8 mouse cellular contexts compared by ENCODE assay signal in genomic region chr16:23225069-23225721, GRCm38 (mm10). TPM values are rescaled to one million over a fixed set of nuclear protein-coding genes. Genes with fewer than 3 reads are reported as not detected.
DNase-seq lines count a peak whose midpoint lies in the region; ATAC-seq lines count a peak whose summit lies in the region.

No protein-coding gene starts in this region.

- WGBS in intestine, embryonic 16.5 days, result 0% methylated on average over 46 of the region's 46 CpGs
- under 1% methylated on average over 46 of the region's 46 CpGs for WGBS in liver, embryonic 16.5 days (ENCODE audit: insufficient replicate concordance)
- under 1% methylated on average over 46 of the region's 46 CpGs for WGBS in neural tube, embryonic 15.5 days

- peak; percentile 52 to 54 for DNase-seq in spleen, adult 18-20 months
- no peak for DNase-seq in spleen, adult 12 weeks (ENCODE audit: low spot score)
- DNase-seq in heart, adult 11 months, result peak; percentile 97
- DNase-seq in thymus, postnatal 36 days, result peak; percentile 76 to 85

- peak overlapping the region; percentile 85 for H3K9ac ChIP-seq in intestine, embryonic 16.5 days (ENCODE audit: low read depth, low read length)
- H3K9ac ChIP-seq in liver, embryonic 16.5 days (ENCODE audit: low read depth, low read length), result peak overlapping the region; percentile 58
- peak overlapping the region; percentile 88 for H3K9ac ChIP-seq in neural tube, embryonic 15.5 days (replicated peaks)

- ATAC-seq in intestine, embryonic 16.5 days, result peak; percentile 74
- peak; percentile 24 for ATAC-seq in liver, embryonic 16.5 days (ENCODE audit: low read depth)
- ATAC-seq in neural tube, embryonic 15.5 days (ENCODE audit: low FRiP score), result peak; percentile 82

- H3K4me2 ChIP-seq in intestine, embryonic 16.5 days (ENCODE audit: low read depth, low read length), result peak overlapping the region; percentile 97
- H3K4me2 ChIP-seq in liver, embryonic 16.5 days (ENCODE audit: low read depth, low read length), result peak overlapping the region; percentile 68
- H3K4me2 ChIP-seq in neural tube, embryonic 15.5 days, result peak overlapping the region; percentile 94

- H3K4me1 ChIP-seq in brown adipose tissue, adult 24 weeks (ENCODE audit: control insufficient read depth, insufficient read depth, insufficient read length, low read length), result peaks cover 8% of the 10 kb centered on the region; the same call in 1 of the 2 replicates
- peaks cover 14% of the 10 kb centered on the region; the same call in 1 of the 2 replicates for H3K4me1 ChIP-seq in intestine, embryonic 16.5 days (ENCODE audit: control insufficient read depth, insufficient read depth, low read length)
- no peaks in the 10 kb centered on the region; the same call in 1 of the 2 replicates for H3K4me1 ChIP-seq in liver, embryonic 16.5 days (ENCODE audit: control insufficient read depth, low read depth, low read length)
- peaks cover 50% of the 10 kb centered on the region for H3K4me1 ChIP-seq in neural tube, embryonic 15.5 days

- H3K27me3 ChIP-seq in intestine, embryonic 16.5 days (replicated peaks; ENCODE audit: control insufficient read depth, insufficient read depth, low read length), result 0 out of 2 replicates have a peak, but pooled peaks cover 3% of the 10 kb centered on the region
- peaks cover 44% of the 10 kb centered on the region for H3K27me3 ChIP-seq in liver, embryonic 16.5 days (ENCODE audit: control insufficient read depth, insufficient read depth, low read depth, low read length)
- no peaks in the 10 kb centered on the region for H3K27me3 ChIP-seq in neural tube, embryonic 15.5 days (replicated peaks)

- peak overlapping the region; percentile 81 for H3K27ac ChIP-seq in brown adipose tissue, adult 24 weeks (replicated peaks; ENCODE audit: low read depth, low read length)
- H3K27ac ChIP-seq in intestine, embryonic 16.5 days (ENCODE audit: low read length), result peak overlapping the region; percentile 84
- peak overlapping the region; percentile 24; the same call in 1 of the 2 replicates for H3K27ac ChIP-seq in liver, embryonic 16.5 days (ENCODE audit: low read length)
- peak overlapping the region; percentile 91 for H3K27ac ChIP-seq in neural tube, embryonic 15.5 days (replicated peaks)

- peak overlapping the region; percentile 92 for H3K4me3 ChIP-seq in brown adipose tissue, adult 24 weeks (ENCODE audit: insufficient read depth, low read depth, low read length)
- peak overlapping the region; percentile 80 for H3K4me3 ChIP-seq in intestine, embryonic 16.5 days (ENCODE audit: low read length)
- H3K4me3 ChIP-seq in liver, embryonic 16.5 days (ENCODE audit: low read depth, low read length), result peak overlapping the region; percentile 62
- H3K4me3 ChIP-seq in neural tube, embryonic 15.5 days (replicated peaks), result peak overlapping the region; percentile 85

- H3K36me3 ChIP-seq in intestine, embryonic 16.5 days (ENCODE audit: control insufficient read depth, insufficient read depth, low read length), result no peaks in the 10 kb centered on the region
- no peaks in the 10 kb centered on the region for H3K36me3 ChIP-seq in liver, embryonic 16.5 days (ENCODE audit: control insufficient read depth, insufficient read depth)
- H3K36me3 ChIP-seq in neural tube, embryonic 15.5 days, result no peaks in the 10 kb centered on the region

- no peaks in the 10 kb centered on the region for H3K9me3 ChIP-seq in intestine, embryonic 16.5 days (ENCODE audit: control insufficient read depth, low read length)
- no peaks in the 10 kb centered on the region for H3K9me3 ChIP-seq in liver, embryonic 16.5 days (replicated peaks; ENCODE audit: control insufficient read depth, low read length)
- no peaks in the 10 kb centered on the region for H3K9me3 ChIP-seq in neural tube, embryonic 15.5 days (replicated peaks)

RNA-seq across cellular contexts. Expression of gene St6gal1, which starts 0.7 kb away (rescaled TPM):
- polyA plus RNA-seq in brown adipose tissue, adult 24 weeks (2012; ENCODE audit: insufficient read depth, insufficient read length, missing spikeins), result 7.3 and 8.6 TPM in 2 replicates
- polyA plus RNA-seq in intestine, embryonic 16.5 days (2015; fragmentation: Nextera tagmentation; extraction: Ambion mirVana), result 14.3 and 15.1 TPM in 2 replicates
- 16.7 and 21.1 TPM in 2 replicates for polyA plus RNA-seq in liver, embryonic 16.5 days (2015; fragmentation: Nextera tagmentation; extraction: Ambion mirVana)
- polyA plus RNA-seq in neural tube, embryonic 15.5 days (2015; fragmentation: Nextera tagmentation; extraction: Ambion mirVana), result 19.3 and 21.1 TPM in 2 replicates

Comparison
In these comparisons a context has a peak if more than half of its experiments do, and no peak if none do; other contexts are left out.
1. H3K27ac ChIP-seq: peak in every context shown above with its lines; median percentile 91 in neural tube, embryonic 15.5 days; 84 in intestine, embryonic 16.5 days; 81 in brown adipose tissue, adult 24 weeks; 24 in liver, embryonic 16.5 days.
2. ATAC-seq: peak in every context shown above with its lines; median percentile 82 in neural tube, embryonic 15.5 days; 74 in intestine, embryonic 16.5 days; 24 in liver, embryonic 16.5 days.